Mouse (Mus musculus): ENCODE measurements around the gene Nkain2.
"Not testable (repeated sequence)": the region's sequence is repeated elsewhere in the genome, so short reads cannot be mapped to it uniquely, and the experiment has no call there.

The Nkain2 gene

DNA sequence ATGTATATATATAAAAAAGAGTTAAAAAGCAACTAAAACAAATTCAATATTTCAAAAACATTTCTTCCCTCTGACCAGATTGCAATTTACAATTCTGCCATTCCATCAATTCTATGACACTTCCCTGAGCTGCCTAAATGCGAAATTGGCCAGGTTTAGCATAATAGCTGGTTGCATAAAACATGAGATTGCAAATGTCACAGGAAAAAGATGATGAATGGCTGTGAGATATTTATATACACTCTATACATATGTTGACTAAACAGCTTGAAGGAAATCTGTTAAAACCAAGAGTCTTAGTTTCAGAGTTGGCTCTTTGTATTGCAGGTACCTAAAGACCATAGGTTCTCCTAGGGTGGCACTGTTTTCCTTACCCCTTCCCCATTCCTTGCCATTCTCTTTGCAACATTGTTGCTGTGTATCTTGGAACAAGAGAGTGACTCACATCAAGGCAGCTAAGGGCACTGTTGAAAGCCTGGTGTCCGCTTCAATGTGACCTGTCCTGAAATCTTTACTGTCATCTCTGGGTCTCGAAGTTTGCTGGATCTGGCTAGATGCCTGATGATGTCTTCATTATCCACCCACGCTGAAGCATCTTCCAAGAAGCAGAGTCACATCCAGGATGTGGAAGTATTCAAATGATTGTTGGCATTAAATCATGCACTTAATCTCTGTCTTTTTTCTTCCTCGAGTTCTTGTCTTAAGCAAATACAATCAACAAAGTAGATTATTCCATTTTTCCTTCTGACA lies 837.5 kb downstream of the Nkain2 start:
- DNase-seq, result no peak

DNA sequence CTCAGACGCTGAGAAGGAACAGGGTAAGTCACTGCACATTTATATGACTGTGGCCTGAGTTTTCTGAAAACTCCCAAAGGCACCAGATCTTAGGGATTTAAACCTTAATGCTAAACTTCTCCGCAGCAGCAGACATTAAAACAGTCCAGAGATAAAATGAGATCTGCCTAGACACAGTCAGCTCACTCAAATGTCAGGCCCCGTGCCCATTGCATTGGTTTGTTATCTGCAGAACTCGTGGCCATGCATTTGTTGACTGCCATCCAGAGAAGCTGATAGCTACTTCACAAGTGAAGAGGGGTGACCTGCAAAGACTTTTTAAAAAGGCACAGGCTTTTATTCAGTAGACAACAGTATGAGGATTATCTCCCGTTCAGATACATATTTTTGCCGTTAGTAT lies 838.2 kb downstream of the Nkain2 start:
- DNase-seq, result no peak

DNA sequence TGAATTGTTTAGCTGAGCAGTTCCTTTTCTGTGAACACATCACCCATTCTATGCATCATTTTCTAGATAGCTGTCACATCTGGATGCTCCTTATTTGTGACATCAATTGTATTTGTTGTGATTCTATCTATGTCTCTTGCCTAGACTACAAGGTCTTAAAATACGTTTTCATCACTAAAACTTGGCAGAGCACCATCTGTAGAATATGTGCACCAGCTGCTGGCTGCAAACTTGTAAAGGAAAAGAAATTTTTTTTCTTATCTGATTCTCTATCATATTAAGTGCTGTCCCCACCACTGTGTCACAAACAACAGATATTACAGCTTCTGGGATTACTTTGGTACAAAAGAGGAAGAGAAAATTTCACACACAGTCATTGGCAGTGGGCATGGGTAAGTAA lies 860.3 kb downstream of the Nkain2 start:
- no peak for DNase-seq

DNA sequence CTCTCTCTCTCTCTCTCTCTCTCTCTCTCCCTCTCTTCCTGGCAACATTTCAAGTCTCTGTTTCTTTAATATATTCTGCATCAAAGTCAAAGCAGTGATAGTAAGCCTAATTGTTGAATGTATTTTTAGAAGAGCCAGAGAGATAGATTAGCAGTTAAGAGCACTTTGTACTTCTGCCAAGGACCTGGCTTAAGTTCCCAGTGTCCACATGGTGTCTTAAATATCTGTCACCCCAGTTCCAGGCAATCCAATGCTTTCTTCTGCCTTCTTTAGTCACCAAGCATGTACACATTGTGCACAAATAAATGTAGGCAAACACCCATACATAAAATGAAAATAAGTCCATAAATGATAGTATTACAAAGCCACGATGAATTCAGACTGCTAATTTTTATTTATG lies 871.9 kb downstream of the Nkain2 start:
- no peak for DNase-seq

DNA sequence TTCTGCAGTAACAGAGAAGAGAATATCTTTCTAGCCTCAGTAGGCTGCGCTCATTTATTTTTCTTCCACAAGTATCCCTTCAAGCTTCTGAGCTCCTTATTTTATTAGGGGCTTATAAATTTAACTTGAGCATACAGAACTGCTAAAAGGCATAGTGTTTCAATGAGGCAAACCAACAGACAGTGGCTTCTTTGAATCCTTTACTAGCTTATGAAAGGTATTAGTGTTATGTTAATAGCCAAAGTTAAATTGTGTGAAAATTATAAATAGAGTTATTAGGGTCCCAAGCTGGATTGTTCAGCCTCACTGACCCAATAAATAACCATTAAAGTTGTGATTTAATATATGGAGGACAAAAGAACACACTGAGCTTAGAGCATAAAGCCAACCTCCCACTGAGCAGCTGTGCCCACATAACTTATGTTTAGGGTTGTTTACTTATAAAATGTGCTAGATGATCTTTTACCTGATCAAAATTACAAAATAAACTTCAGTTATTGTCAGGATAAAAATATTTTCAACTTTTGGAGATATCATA lies 889.0 kb downstream of the Nkain2 start:
- DNase-seq, result no peak

DNA sequence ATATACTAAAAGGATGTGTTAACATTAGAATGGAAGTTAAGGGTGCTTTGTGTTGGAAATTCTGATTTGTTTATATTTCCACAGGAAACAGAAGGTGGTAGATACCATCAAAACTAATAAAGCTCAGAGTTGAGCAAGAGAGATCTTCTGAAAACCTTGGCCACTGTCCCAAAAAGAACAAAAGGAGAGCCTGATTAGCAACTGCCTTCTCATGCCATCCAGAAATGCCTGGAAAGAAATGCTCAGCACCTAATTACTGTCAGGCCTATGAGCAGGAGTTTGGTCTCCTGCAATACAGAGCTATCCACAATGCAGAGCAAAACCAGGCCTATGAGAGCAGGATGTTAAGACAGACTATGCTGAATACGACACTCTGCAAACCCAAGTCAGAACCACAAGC lies 897.1 kb downstream of the Nkain2 start:
- DNase-seq, result no peak

DNA sequence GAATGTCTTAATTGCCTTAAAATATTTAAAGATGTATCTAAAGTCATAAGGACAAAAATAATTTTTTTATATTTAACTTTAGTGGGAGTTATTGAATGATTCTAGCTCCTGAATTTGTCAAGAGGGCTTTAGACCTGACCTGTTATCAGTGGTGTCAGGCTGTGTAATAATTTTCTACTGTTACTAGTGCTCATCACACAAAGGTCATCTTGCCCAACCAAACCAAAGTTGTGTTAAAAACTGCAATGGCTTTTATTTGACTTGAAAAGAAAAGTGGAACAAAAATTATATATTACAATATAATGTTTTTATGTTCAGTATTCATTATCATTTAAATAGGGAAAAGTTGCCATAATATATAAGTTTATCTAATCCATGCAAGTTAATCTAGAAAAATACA lies 911.9 kb downstream of the Nkain2 start:
- DNase-seq, result no peak

DNA sequence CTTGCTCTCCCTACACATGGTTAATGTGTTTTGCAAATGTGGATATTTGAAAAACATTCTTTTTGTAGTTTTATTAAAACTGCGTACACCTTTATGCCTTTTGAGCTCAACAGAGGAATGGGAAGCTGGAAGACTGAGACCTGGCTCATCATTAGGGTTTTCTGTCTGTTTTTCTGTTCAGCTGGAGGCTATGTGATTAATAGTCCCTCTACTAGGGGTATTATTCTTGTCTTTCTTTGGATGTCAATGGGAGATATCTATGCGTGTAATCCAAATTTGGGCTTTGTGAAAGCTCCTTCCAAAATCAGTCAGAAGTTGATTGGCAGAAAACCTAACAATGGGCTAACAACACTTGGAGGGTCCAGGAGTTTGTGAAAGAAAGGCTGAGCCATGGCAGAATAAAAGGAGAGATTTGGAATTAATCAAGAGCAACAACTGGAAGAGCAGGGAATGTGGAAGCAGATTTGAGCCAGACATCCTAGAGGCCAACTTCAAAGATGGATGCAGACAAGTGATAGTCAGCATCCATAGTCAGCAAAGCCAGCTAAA lies 943.0 kb downstream of the Nkain2 start:
- no peak for DNase-seq

DNA sequence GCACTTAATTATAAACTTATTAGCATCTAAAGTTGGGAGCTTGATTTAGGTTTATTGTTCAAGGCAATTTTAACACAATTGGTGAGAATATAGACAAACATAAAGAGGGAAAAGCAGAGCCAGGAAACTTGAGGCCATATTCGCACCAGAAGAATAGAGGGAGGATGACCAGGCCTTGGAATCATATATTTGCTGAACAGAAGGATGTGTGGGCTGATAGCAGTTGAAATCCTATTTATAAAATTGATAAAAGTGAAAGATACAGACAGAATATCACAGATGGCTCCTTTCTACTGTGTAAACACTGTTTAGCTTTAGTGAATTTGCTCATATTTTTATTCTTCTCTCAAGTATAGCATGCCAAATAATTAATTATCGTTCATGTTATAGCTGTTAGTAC lies 958.3 kb downstream of the Nkain2 start:
- DNase-seq, result no peak

DNA sequence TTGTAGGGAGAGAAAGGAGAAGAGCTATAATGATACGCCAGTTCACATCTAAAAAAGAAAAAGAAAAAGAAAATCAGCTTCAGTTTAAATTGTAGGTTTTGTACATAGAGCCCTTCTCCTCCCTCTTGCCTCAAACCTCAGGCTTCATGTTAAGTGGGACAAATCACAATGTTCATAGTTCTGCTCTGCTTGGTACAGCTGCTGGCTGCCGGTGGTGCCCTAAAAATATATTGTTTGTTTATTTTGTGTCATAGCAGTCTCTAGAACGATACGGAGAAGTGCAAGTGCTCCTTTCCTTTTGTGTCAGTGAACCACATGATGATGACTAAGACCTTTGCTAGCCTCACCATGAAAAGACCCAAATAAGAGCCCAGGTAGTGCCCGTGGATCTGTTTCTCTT lies 962.6 kb downstream of the Nkain2 start:
- DNase-seq, result no peak

DNA sequence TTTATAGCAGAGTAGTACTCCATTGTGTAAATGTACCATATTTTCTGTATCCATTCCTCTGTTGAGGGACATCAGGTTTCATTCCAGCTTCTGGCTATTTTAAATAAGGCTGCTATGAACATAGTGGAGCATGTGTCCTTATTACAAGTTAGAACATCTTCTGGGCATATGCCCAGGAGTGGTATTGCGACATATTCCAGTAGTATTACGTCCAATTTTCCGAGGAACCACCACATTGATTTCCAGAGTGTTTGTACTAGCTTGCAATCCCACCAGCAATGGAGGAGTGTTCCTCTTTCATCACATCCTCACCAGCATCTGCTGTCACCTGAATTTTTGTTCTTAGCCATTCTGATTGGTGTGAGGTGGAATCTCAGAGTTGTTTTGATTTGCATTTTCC lies 969.4 kb downstream of the Nkain2 start:
- DNase-seq, result not testable (repeated sequence)

DNA sequence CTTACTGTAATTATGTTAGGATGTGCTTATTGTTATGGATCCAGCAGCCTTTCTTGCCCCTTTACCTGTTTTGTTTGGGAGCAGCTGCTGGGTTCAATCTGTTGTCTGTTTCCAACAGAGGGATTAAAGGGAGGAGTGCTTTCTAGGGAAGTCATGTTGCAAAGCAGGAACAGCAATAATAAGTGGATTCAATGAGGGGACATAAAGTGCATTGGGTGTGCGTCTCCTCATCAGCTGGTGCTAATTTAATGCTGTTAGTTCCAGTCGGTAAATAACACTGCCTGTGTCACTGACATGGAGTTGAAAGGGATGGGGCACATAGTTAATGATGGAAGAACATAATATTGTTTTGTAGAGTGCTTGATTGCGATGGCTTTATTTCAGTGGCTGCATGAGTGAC lies 982.8 kb downstream of the Nkain2 start:
- no peak for DNase-seq

DNA sequence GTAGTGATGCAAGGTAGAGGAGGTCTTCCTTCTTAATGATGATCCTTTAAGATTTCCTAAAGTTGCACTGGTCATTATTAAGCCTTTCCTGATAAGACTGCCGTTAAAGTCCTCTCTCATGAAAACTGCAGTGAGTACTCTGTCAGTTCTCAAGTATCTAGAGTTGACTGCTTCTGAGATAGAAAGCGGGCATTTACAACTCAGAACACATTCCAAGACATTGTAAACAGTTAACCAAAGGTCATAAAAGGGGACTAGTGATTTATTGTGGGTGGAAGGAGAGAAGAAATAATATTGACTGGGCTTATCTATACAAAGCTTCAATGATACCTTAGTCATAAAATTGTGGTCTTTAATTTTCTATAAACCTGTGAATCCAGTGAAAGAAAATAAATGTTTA lies 990.8 kb downstream of the Nkain2 start:
- no peak for DNase-seq

DNA sequence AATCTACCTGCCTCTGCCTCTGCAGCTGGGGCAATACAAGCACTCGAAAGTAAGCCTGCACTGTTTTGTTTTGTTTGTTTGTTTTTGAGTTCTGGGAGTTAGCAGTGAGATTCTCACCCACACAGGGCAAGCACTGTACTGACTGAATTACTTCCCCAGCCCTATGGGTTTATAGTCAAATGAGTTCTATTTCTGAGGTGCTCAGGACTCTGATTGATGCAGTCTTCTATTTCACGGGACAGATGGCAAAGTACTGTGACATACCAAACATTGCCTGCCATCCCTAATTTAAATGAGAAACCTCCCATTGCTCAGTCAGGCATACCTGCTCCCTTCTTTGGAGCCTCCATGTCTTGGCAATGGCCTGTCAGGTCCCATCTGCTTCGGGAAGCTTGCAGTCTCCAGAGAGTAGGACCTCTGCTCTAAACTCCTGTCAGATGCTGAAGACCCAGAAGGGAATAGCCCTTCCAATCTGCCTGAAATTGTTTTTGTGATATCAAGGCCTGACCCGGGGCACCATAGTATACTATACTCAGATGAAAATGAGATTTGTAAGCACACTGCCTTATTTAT lies 1016.9 kb downstream of the Nkain2 start:
- DNase-seq, result no peak

DNA sequence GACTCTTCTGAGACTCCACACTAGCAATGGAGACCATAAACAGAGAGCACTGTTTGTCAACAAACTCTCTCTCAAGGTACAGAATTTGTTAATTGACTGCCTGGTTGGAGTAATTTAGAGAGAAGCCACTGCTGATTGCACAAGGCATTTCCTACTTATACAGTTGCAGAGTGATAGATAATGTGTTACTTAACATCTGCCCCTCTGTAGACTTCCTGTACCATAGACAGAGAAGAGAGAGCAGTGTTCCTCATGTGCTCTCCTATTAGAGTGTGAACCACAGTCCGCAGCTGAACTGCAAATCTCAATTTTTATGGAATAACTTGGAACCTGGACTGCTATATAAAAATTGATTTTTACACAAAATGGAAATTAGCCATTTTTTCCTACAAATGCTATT lies 1022.0 kb downstream of the Nkain2 start:
- DNase-seq, result no peak

DNA sequence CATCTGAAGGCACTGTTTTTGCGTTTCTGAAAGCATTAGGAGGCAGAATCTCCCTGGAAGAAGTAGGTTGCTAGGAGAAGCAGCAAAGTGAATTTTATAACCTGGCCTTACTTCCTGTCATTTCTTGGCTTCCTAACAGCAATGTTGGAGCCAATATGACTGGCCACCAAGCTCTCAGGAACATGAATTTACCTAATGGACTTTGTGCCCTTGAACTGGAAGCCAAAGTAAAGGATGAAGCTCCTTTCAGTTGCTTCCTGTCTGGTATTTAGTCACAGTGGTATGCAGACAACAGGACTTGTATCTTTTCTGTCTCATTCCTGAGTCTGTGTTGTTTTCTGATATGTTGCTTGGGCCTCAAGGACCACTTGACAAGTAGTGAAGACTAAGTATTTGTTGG lies 1063.2 kb downstream of the Nkain2 start:
- no peak for DNase-seq

DNA sequence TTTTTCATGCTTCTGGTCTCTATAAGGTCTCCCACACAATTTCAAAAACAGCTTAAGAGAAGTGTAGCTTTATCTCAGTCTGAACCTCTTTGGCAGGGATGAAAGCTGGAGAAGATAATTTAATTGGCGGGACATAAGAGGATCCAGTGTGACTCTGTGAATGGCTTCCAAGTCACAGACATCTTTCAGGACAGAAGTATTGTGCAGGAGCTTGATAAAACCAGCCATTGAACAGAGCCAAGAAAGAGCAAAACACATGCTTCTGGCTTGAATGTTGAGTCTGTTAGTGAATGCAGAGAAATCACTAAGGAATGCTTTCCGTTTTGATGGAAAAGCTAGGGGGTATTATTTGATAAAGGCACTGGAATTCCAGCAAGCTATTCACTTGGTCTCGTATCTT lies 1077.7 kb downstream of the Nkain2 start:
- no peak for DNase-seq

DNA sequence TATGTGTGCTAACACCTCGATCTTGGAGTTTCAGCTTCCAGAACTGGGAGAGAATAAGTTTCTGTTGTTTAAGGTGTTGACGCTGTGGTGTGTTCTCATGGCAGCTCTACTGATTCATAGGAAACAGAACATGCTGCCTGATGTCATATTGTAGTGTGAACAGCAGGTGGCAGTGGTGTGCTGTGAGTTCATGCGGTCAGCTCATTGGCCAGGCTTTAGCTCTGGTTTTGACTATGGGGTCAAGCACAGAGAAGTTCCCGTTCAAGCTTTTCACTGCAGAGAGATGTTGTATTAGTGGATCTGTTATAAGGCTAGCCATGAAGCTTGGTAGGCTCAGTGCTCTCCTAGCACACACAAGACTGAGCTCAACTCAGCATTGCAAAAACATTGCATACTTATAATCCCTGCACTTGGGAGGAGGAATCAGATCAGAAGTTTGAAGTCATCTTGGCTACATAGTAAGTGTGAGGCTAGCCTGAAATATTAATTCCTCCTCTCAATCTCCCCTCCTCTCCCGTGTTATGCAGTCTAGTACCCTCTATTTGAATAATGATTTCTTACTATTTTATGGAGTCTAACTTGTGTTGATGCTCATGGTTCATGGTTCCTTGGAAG lies 1147.7 kb downstream of the Nkain2 start:
- no peak for DNase-seq

DNA sequence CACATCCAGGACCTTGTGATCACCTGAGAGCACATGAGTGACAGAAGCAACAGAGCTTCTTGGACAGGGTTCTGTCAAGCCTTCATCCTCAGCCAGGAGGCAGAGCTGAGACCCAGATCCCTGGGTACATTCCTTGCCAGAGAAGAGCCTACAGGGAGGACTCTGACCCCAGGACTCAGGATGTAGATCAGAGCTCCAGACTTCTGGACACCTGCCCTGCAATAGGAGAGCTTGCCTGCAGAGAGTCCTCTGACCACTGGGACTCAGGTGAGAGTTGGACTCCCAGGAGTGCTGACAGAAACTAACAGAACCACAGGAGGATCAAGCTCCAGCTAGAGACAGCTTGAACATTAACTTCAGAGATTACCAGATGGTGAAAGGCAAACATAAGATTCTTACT lies 1162.2 kb downstream of the Nkain2 start:
- no peak for DNase-seq

DNA sequence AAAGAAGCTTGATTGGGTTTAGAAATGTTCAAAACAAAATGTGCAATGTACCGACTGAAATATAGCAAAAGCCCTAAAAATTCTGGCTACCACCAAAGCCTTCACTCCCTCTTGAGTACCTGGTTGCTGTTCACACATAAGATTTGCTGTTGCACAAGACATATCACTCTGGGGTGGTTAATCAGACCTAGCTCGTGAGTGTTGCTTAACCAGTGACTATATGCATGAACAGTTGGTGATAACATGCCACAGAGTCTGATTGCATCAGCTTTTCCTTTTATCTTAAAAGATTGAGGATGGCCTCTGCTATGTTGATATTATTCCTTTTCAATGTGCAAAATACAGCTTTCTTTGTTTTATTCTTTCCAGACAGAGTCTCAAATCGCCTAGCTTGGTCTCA lies 1243.0 kb downstream of the Nkain2 start:
- DNase-seq, result no peak

DNA sequence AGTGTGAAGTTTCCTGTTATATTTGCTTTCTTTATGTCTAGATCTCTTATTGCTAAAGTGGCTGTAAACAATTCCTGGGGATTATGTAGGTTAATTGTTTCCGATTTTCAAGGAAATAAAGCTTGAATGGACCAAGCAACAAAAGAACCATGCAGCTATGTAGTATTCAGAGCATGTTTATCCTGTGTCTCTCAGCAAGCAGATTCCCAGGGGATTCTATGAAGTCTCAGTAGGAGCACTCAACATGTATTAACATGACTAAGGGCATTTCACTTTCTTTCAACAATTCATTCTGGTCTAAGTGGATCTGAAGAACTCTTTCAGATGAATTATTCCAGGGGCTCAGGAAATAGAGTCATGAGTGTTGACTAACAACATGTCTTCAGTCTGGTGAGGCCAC lies 1244.2 kb downstream of the Nkain2 start:
- DNase-seq, result no peak
